Mouse (Mus musculus) heart, postnatal 25 days (tissue): ENCODE measurements around the gene Nck1. TPM values are rescaled to one million over a fixed set of nuclear protein-coding genes. Genes with fewer than 3 reads are reported as not detected.

ENCODE experiments used
- DNase-seq: peaks from one replicate; pipeline ENCODE4 v3.0.0; 2022; ENCODE audit warnings: low spot score
- intact Hi-C: fragments of 180-260 bp; cut with DNase I; formaldehyde crosslinking; loops from one replicate; pipeline ENCODE4 v1.15.1; 2025
- total RNA-seq, 2 experiments: library from RNA; stranded (reverse); gene quantifications; 2 replicates each; pipeline ENCODE4 v1.2.3; 2021

The Nck1 gene
- total RNA-seq, 2 experiments from 2014 or later: 44.9 to 51.9 TPM

- intact Hi-C loops: no loop called here
- no peak for DNase-seq
Observed at GRCm38 (mm10) chr9:100474056-100474455, 71.9 kb downstream of the Nck1 start.

- intact Hi-C loops: no loop called here
- DNase-seq: no peak
Observed at GRCm38 (mm10) chr9:100473361-100473760, 72.6 kb downstream of the Nck1 start.

GRCm38 (mm10) chr9:100472931-100473330 lies 73.0 kb downstream of the Nck1 start:
- no peak for DNase-seq
- intact Hi-C loops: no loop called here

GRCm38 (mm10) chr9:100471605-100471953 lies 74.4 kb downstream of the Nck1 start:
- intact Hi-C loops: loop anchor here (1.0 kb wide), 1 partner anchor 36 kb away; no protein-coding TSS in a partner anchor
- no peak for DNase-seq

- DNase-seq: peak; percentile 90
- intact Hi-C loops: loop anchor here (1.0 kb wide), 1 partner anchor 36 kb away; no protein-coding TSS in a partner anchor
Observed at GRCm38 (mm10) chr9:100470936-100471604, 74.9 kb downstream of the Nck1 start.

GRCm38 (mm10) chr9:100470228-100470627 lies 75.7 kb downstream of the Nck1 start:
- DNase-seq: no peak
- intact Hi-C loops: no loop called here

- intact Hi-C loops: no loop called here
- DNase-seq: no peak
Observed at GRCm38 (mm10) chr9:100469681-100470080, 76.3 kb downstream of the Nck1 start.

- intact Hi-C loops: no loop called here
- DNase-seq: no peak
Observed at GRCm38 (mm10) chr9:100468151-100468550, 77.8 kb downstream of the Nck1 start.

- intact Hi-C loops: no loop called here
- peak; percentile 69 for DNase-seq
Observed at GRCm38 (mm10) chr9:100467653-100468052, 78.3 kb downstream of the Nck1 start.

- no peak for DNase-seq
- intact Hi-C loops: no loop called here
Observed at GRCm38 (mm10) chr9:100466743-100467142, 79.2 kb downstream of the Nck1 start.

- intact Hi-C loops: no loop called here
- DNase-seq: no peak
Observed at GRCm38 (mm10) chr9:100465988-100466387, 79.9 kb downstream of the Nck1 start.

GRCm38 (mm10) chr9:100465380-100465779 lies 80.6 kb downstream of the Nck1 start:
- intact Hi-C loops: no loop called here
- DNase-seq: no peak

- intact Hi-C loops: no loop called here
Observed at GRCm38 (mm10) chr9:100463771-100464170, 82.2 kb downstream of the Nck1 start.

GRCm38 (mm10) chr9:100462098-100462497 lies 83.8 kb downstream of the Nck1 start:
- intact Hi-C loops: no loop called here
- no peak for DNase-seq

More at GRCm38 (mm10) chr9:100463771-100464170, 82.2 kb downstream of the Nck1 start:
- DNase-seq: no peak

- intact Hi-C loops: no loop called here
- peak; percentile 52 for DNase-seq
Observed at GRCm38 (mm10) chr9:100461671-100462070, 84.3 kb downstream of the Nck1 start.

GRCm38 (mm10) chr9:100460203-100460602 lies 85.7 kb downstream of the Nck1 start:
- intact Hi-C loops: no loop called here
- DNase-seq: no peak

- intact Hi-C loops: loop anchor here (5.0 kb wide), 1 partner anchor 699 kb away; no protein-coding TSS in a partner anchor
- no peak for DNase-seq
Observed at GRCm38 (mm10) chr9:100457971-100458681, 87.8 kb downstream of the Nck1 start.

- intact Hi-C loops: loop anchor here (1.0 to 2.0 kb wide), 4 partner anchors 40 to 464 kb away; no protein-coding TSS in a partner anchor
- no peak for DNase-seq
Observed at GRCm38 (mm10) chr9:100454664-100454993, 91.3 kb downstream of the Nck1 start.

GRCm38 (mm10) chr9:100453944-100454663 lies 91.8 kb downstream of the Nck1 start:
- intact Hi-C loops: loop anchor here (1.0 to 2.0 kb wide), 4 partner anchors 41 to 465 kb away; no protein-coding TSS in a partner anchor
- peak; percentile 59 for DNase-seq

- no peak for DNase-seq
- intact Hi-C loops: no loop called here
Observed at GRCm38 (mm10) chr9:100452432-100452831, 93.5 kb downstream of the Nck1 start.
